Mouse (Mus musculus) neural tube, embryonic 13.5 days (tissue): ENCODE measurements at regions not wholly inside any gene's neighbourhood (a gene's known extent, or its start where the extent isn't known, plus 50 kb on each side); places are given as distances from the start of the nearest gene placed in this dataset.
A peak's percentile ranks its signal among the peaks of the same experiment; 100 is the strongest.

Source experiments
- ATAC-seq: fragments of 200-750 bp; cut with Nextera tagmentation; 2 replicates; pipeline ENCODE4 v1.8.0; 2017; ENCODE audit warnings: low read depth, mild to moderate bottlenecking, moderate TSS enrichment, moderate library complexity
- H3K27ac ChIP-seq: fragments of 300-500 bp; sonication (generic); replicated peaks from 2 replicates; pipeline ENCODE4 v1.5.1; 2015; ENCODE audit warnings: moderate library complexity, mild to moderate bottlenecking, inconsistent platforms
- H3K27me3 ChIP-seq: fragments of 300-500 bp; sonication (generic); 2 replicates; pipeline ENCODE4 v1.6.1; 2015; ENCODE audit warnings: mild to moderate bottlenecking, inconsistent platforms
- H3K36me3 ChIP-seq: fragments of 300-500 bp; sonication (generic); 2 replicates; pipeline ENCODE4 v1.6.1; 2015; ENCODE audit warnings: mild to moderate bottlenecking, inconsistent platforms
- H3K4me1 ChIP-seq: fragments of 300-500 bp; sonication (generic); replicated peaks from 2 replicates; pipeline ENCODE4 v1.6.1; 2015; ENCODE audit warnings: inconsistent platforms
- H3K4me2 ChIP-seq: fragments of 300-500 bp; sonication (generic); 2 replicates; pipeline ENCODE4 v1.6.1; 2015; ENCODE audit warnings: inconsistent platforms, mild to moderate bottlenecking, moderate library complexity
- H3K4me3 ChIP-seq: fragments of 300-500 bp; sonication (generic); 2 replicates; pipeline ENCODE4 v1.5.1; 2015; ENCODE audit warnings: mild to moderate bottlenecking, inconsistent platforms
- H3K9ac ChIP-seq: fragments of 300-500 bp; sonication (generic); 2 replicates; pipeline ENCODE4 v1.6.1; 2015; ENCODE audit warnings: moderate library complexity, mild to moderate bottlenecking, inconsistent platforms
- H3K9me3 ChIP-seq: fragments of 300-500 bp; sonication (generic); 2 replicates; pipeline ENCODE4 v1.6.1; 2016; ENCODE audit warnings: inconsistent platforms
- WGBS: fragments of 180-500 bp; shearing (Covaris S2); methylation state at CpG from one replicate; pipeline ENCODE4 v1.1.7; 2015; 5-methylcytosine and 5-hydroxymethylcytosine counted together

DNA sequence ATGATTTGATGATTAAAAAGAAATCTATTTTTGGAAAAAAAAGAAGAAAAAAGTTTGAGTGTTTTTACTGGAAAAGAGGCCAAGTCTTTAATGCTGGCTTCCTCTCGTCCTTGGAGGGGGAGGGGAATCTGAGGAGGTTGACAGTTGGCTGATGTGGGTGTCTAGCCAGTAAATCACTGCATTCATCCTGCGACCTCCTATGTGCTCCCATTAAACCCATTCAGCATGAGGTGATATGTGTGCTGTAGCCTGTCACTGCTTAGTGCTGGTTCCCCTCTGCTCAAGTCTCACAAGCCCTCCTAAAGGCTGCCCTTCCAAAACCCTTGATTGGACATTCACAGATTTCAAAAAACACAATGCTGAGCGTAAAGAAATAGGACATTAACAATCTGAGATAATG, 68.7 kb downstream of the Atoh1 start:
- H3K4me2 ChIP-seq: no peak overlapping the region
- H3K36me3 ChIP-seq: no peaks in the 10 kb centered on the region
- H3K4me1 ChIP-seq: peaks cover 10% of the 10 kb centered on the region; the same call in 1 of the 2 replicates
- no peak overlapping the region for H3K9ac ChIP-seq
- H3K4me3 ChIP-seq: no peak overlapping the region
- H3K27ac ChIP-seq: no peak overlapping the region
- ATAC-seq: no peak
- peaks cover 4% of the 10 kb centered on the region; the same call in 1 of the 2 replicates for H3K27me3 ChIP-seq
- WGBS: 15% methylated on average over 3 of the region's 3 CpGs
- H3K9me3 ChIP-seq: no peaks in the 10 kb centered on the region

DNA sequence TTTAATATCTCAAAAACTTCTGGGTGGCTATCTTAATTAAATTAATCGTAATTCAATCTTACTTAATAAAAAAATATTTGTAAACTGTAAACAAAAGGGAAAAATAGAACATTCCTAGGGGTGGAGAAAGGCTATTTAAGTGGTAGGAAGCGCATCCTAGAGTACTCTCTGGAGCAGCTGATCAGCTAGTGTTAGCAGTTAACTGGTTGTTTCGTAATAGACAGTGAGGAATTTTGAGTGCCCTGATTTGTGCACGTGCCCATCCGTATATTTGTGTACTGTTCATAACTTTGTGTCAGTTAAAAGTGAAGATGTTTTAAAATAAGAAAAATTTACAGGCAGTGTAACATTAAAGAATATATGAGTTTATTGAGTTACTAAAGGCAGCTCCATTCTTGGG, 69.9 kb downstream of the Atoh1 start:
- Histone ChIP-seq H3K9ac (peak overlapping the region; percentile 59; the same call in 1 of the 2 replicates), H3K27me3 (peaks cover 4% of the 10 kb centered on the region; the same call in 1 of the 2 replicates), H3K36me3 (no peaks in the 10 kb centered on the region), H3K9me3 (no peaks in the 10 kb centered on the region), H3K4me3 (peak overlapping the region; percentile 43; the same call in 1 of the 2 replicates), H3K27ac (no peak overlapping the region), H3K4me1 (peaks cover 10% of the 10 kb centered on the region; the same call in 1 of the 2 replicates), H3K4me2 (peak overlapping the region; percentile 82)
- 0 out of 2 replicates have a peak, but pooled peaks have one; percentile 44 for ATAC-seq
- 52% methylated on average over 5 of the region's 5 CpGs for WGBS

DNA sequence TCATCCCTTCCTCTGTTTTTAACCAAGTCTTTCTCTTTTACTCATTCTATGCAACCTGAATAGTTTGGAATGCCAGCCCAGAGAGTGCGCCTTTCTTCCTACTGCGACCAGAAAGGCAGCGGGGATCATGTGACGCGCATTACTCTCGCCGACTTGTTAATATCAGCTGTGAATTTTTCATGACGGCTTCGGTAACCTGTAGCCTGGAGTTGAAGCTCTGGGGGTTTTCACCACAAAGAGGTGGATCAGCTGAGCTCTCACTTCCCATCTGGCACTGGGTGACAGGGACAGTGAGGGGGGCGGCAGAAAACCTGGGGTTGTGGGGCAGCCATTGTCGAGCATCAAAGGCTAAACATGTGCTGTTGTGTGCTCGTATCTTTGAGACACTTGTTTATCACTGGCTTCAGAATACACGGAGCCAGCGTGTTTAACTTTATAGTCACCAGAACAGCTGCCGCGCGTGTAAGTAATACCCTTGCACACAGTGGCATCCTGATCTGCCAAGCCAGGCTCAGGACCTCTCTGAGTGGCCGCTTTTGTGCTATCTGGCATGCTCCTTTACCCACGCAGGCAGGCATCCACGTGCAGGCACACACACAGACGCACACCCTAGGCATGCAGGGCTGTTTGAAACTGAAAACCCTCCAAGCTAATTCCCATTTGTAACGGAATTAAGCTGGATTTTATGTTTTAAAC, 70.5 kb downstream of the Atoh1 start:
- no peak overlapping the region for H3K27ac ChIP-seq
- H3K4me2 ChIP-seq: peak overlapping the region; percentile 82
- H3K27me3 ChIP-seq: peaks cover 4% of the 10 kb centered on the region; the same call in 1 of the 2 replicates
- H3K9ac ChIP-seq: peak overlapping the region; percentile 59
- H3K36me3 ChIP-seq: no peaks in the 10 kb centered on the region
- peak; percentile 83 for ATAC-seq
- peak overlapping the region; percentile 43 for H3K4me3 ChIP-seq
- peaks cover 10% of the 10 kb centered on the region; the same call in 1 of the 2 replicates for H3K4me1 ChIP-seq
- 5% methylated on average over 22 of the region's 22 CpGs for WGBS
- H3K9me3 ChIP-seq: no peaks in the 10 kb centered on the region

DNA sequence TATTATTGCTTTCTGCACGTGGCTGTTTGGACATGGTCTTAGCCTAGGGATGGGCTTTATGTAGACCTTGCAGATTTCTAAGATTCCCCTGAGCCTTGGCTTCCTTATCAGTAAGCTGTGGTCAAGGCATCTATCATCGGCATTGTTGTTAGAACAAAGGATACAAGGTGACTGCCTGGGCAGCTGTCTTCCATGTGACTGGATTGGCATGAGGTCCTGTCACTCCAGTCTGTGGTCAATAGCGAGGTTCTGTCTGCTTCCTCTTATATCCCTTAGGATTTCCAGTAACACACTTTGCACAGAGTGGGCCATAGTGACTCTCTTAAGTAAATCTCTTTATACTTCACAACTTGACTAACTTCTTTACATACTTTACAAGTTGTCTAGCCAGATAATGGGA, 72.0 kb downstream of the Atoh1 start:
- Histone ChIP-seq H3K4me1 (peaks cover 10% of the 10 kb centered on the region; the same call in 1 of the 2 replicates), H3K9me3 (no peaks in the 10 kb centered on the region), H3K4me2 (no peak overlapping the region), H3K27ac (no peak overlapping the region), H3K27me3 (peaks cover 4% of the 10 kb centered on the region; the same call in 1 of the 2 replicates), H3K36me3 (no peaks in the 10 kb centered on the region), H3K9ac (no peak overlapping the region), H3K4me3 (no peak overlapping the region)
- no peak for ATAC-seq
- WGBS: 46% methylated on average over 3 of the region's 3 CpGs

DNA sequence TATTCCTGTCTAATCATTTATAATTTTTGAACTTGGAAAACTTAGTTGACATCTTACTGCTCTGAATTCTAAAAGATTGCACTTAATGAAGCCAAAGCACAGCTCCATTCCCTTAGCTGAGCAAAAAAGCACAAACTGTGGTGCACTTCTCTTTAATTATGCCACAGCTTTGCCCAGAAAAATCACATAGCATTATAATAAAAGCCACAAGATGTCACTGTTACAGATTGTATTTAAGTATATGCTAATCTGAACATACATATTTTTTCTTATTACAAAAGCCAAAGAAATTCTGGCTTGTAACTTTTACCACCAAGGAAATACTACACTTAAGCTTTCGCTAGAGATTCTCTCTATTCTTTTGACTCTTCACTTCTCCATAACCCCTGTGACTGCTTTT, 86.2 kb downstream of the Atoh1 start:
- no peaks in the 10 kb centered on the region for H3K27me3 ChIP-seq
- H3K9me3 ChIP-seq: no peaks in the 10 kb centered on the region
- no peak overlapping the region for H3K4me3 ChIP-seq
- H3K27ac ChIP-seq: no peak overlapping the region
- no peak overlapping the region for H3K9ac ChIP-seq
- WGBS: 98% methylated on average over 1 of the region's 1 CpGs
- no peaks in the 10 kb centered on the region for H3K4me1 ChIP-seq
- no peak overlapping the region for H3K4me2 ChIP-seq
- no peak for ATAC-seq
- no peaks in the 10 kb centered on the region for H3K36me3 ChIP-seq

DNA sequence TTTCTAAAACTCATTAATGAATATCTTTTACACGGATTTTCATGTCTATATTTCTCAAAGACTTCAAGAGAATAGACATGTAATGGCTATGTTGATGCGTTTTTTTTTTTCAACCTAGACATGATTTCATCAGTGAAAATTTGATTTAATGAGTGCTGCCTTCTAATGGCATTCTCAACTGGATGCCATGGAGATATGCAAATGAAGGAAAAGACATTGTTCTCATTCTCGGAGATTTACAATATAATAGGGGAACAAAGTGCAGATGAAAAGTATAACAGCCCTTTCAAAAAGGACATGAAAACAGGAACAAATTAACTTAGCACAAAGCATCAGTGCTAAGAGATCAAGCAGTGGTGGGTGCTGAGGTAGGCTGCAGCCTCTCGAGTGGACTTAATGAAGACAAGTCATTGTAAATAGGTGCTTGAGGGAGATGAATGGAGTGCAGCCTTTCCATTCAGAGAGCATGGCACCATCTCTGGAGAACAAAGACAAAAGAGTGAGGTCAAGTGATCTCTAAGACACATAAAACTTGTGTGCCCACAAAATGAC, 120.2 kb downstream of the Atoh1 start:
- Histone ChIP-seq H3K4me2 (no peak overlapping the region), H3K27ac (no peak overlapping the region), H3K4me3 (no peak overlapping the region), H3K4me1 (no peaks in the 10 kb centered on the region), H3K27me3 (no peaks in the 10 kb centered on the region), H3K9me3 (no peaks in the 10 kb centered on the region), H3K9ac (no peak overlapping the region), H3K36me3 (no peaks in the 10 kb centered on the region)
- no peak for ATAC-seq
- 31% methylated on average over 4 of the region's 4 CpGs for WGBS

DNA sequence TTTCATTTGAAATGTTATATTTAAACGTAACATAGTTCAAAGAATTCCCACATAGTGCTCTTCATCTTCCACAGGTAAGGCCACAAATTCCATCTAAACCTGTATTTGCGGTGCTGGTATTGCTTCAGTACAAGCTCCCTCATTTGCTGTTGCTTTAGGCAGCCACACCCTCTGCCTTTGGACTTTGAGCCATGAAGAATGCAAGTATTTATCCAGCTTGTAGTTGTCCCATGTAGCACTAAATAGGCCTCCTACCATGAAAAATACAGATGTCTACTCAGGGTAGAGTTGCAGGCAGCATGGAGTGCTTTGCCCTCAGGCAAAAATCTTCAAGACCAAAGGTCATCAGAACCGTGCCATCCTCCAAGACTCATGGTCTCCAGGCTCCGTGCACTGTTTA, 134.0 kb downstream of the Atoh1 start:
- Histone ChIP-seq H3K27ac (no peak overlapping the region), H3K4me3 (no peak overlapping the region), H3K4me2 (no peak overlapping the region)

DNA sequence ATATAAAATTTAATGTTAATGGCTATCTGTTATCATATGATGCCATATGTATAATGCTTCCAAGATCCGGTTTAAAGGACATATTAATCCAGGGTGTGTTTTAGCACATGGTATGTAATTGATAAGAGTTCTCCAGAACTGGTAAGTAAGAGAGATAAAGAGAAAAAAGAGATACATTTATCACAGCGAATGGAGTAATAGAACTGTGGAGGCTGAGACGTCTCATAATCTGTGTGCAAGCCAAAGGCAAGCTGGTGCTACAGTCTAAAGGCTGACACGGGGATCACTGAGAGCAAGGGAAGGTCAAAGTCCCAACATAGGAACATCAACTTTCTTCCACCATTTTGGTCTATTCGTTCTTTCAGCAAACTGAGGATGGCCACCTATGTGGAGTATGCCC, 146.0 kb upstream of the Smarcad1 start:
- Histone ChIP-seq H3K27ac (no peak overlapping the region), H3K9me3 (no peaks in the 10 kb centered on the region), H3K36me3 (no peaks in the 10 kb centered on the region), H3K4me1 (no peaks in the 10 kb centered on the region), H3K9ac (no peak overlapping the region), H3K27me3 (no peaks in the 10 kb centered on the region), H3K4me3 (no peak overlapping the region), H3K4me2 (no peak overlapping the region)
- WGBS: 85% methylated on average over 5 of the region's 5 CpGs
- ATAC-seq: no peak

More for the DNA sequence above, 134.0 kb downstream of the Atoh1 start:
- no peak for ATAC-seq
- Histone ChIP-seq H3K9me3 (no peaks in the 10 kb centered on the region), H3K36me3 (no peaks in the 10 kb centered on the region), H3K9ac (no peak overlapping the region), H3K4me1 (no peaks in the 10 kb centered on the region), H3K27me3 (no peaks in the 10 kb centered on the region)
- 89% methylated on average over 4 of the region's 4 CpGs for WGBS
